ENCODE assay signal across 11 mouse cellular contexts in the genomic region with DNA sequence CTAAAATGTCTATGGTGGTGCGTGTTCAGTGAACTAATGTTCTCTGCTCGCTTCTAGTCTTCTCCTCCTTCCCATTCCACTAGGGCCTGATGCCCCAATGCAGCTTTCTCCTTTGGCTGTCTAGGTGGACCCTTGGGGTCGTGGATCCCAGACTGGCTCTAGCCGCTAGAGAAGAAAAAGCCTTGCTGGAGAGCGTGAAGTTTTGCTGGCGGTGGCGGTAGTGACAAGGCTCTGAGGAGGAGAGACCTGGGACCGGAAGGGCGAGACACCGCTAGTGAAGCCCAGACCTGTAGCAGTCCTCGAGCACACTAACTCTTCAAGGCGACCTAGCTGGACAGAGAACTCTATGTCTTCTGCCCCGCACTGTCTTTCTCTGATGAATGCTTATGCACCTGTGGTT. TPM values are rescaled to one million over a fixed set of nuclear protein-coding genes. Genes with fewer than 3 reads are reported as not detected.
DNase-seq lines count a peak whose midpoint lies in the region; ATAC-seq and TF ChIP-seq lines count a peak whose summit lies in the region.
"Had no signal": no experiment of that assay in that cellular context is flagged by ENCODE, and none has a peak within 500 bp of the region (broad histone marks: within the 10 kb centered on the region; RNA-seq: fewer than 3 reads in every experiment).

No protein-coding gene starts in this region.

- intact Hi-C loops in gastrocnemius, postnatal 14 days (cut with DNase I; ENCODE audit: low total_unique reads), result loop anchor here (10.0 kb wide), 1 partner anchor 249 kb away; a partner anchor contains a TSS

- H3K27me3 ChIP-seq in kidney, embryonic 15.5 days, result peaks cover 97% of the 10 kb centered on the region
- peaks cover 100% of the 10 kb centered on the region for H3K27me3 ChIP-seq in embryonic facial prominence, embryonic 10.5 days (replicated peaks; ENCODE audit: low read depth, poor library complexity, severe bottlenecking)
- H3K27me3 ChIP-seq in hindbrain, postnatal 0 days (ENCODE audit: insufficient read depth, low read length), result peaks cover 70% of the 10 kb centered on the region
- H3K27me3 ChIP-seq in neural tube, embryonic 12.5 days (replicated peaks), result peaks cover 78% of the 10 kb centered on the region

- no peak overlapping the region for H3K4me3 ChIP-seq in kidney, embryonic 15.5 days (replicated peaks)
- peak overlapping the region; percentile 33; the same call in 1 of the 2 replicates for H3K4me3 ChIP-seq in embryonic facial prominence, embryonic 10.5 days
- no peak overlapping the region for H3K4me3 ChIP-seq in hindbrain, postnatal 0 days (ENCODE audit: low read length)
- H3K4me3 ChIP-seq in neural tube, embryonic 12.5 days, result no peak overlapping the region
- H3K4me3 ChIP-seq: liver, embryonic 13.5 days had no signal

- 2% methylated on average over 13 of the region's 13 CpGs for WGBS in kidney, embryonic 15.5 days
- under 1% methylated on average over 13 of the region's 13 CpGs for WGBS in embryonic facial prominence, embryonic 10.5 days
- 12% methylated on average over 13 of the region's 13 CpGs for WGBS in hindbrain, postnatal 0 days
- under 1% methylated on average over 13 of the region's 13 CpGs for WGBS in neural tube, embryonic 12.5 days

- H3K36me3 ChIP-seq in kidney, embryonic 15.5 days, result no peaks in the 10 kb centered on the region
- no peaks in the 10 kb centered on the region for H3K36me3 ChIP-seq in embryonic facial prominence, embryonic 10.5 days (replicated peaks)
- H3K36me3 ChIP-seq in hindbrain, postnatal 0 days (ENCODE audit: insufficient read depth, low read length), result no peaks in the 10 kb centered on the region
- H3K36me3 ChIP-seq in neural tube, embryonic 12.5 days, result no peaks in the 10 kb centered on the region
- H3K36me3 ChIP-seq: liver, embryonic 13.5 days had no signal

- no peak for TF ChIP-seq CTCF in hindbrain, postnatal 0 days (IDR thresholded peaks at IDR 0.05; ENCODE audit: low read depth)

- no peak overlapping the region for H3K4me2 ChIP-seq in kidney, embryonic 15.5 days
- peak overlapping the region; percentile 49; the same call in 1 of the 2 replicates for H3K4me2 ChIP-seq in hindbrain, postnatal 0 days (ENCODE audit: low read depth, low read length)
- peak overlapping the region; percentile 59 for H3K4me2 ChIP-seq in neural tube, embryonic 12.5 days (replicated peaks)
- H3K4me2 ChIP-seq: liver, embryonic 13.5 days had no signal

- no peak overlapping the region for H3K9ac ChIP-seq in kidney, embryonic 15.5 days
- H3K9ac ChIP-seq in hindbrain, postnatal 0 days (replicated peaks; ENCODE audit: low read length), result no peak overlapping the region
- H3K9ac ChIP-seq in neural tube, embryonic 12.5 days, result 0 out of 2 replicates have a peak overlapping the region, but pooled peaks have one; percentile 26
- H3K9ac ChIP-seq: liver, embryonic 13.5 days had no signal

- peaks cover 25% of the 10 kb centered on the region for H3K4me1 ChIP-seq in kidney, embryonic 15.5 days
- H3K4me1 ChIP-seq in embryonic facial prominence, embryonic 10.5 days, result peaks cover 42% of the 10 kb centered on the region
- no peaks in the 10 kb centered on the region for H3K4me1 ChIP-seq in hindbrain, postnatal 0 days (ENCODE audit: insufficient read depth, low read length)
- peaks cover 48% of the 10 kb centered on the region for H3K4me1 ChIP-seq in neural tube, embryonic 12.5 days

- DNase-seq in kidney, postnatal 10 days, result peak; percentile 7
- DNase-seq in embryonic facial prominence, embryonic 10.5 days (ENCODE audit: low spot score), result peak; percentile 62
- peak; percentile 6 for DNase-seq in hindbrain, postnatal 0 days (ENCODE audit: low spot score)
- no peak for DNase-seq in gastrocnemius, postnatal 14 days
- no peak for DNase-seq in left cerebral cortex, adult 8-10 months (ENCODE audit: low spot score in 2 of 2)
- DNase-seq: cerebellum, postnatal 25 days; kidney, adult 8-10 months; liver, embryonic 13.5 days had no signal

- ATAC-seq in kidney, embryonic 15.5 days (replicated peaks; ENCODE audit: low FRiP score), result no peak
- ATAC-seq in hindbrain, postnatal 0 days, result no peak
- ATAC-seq in neural tube, embryonic 12.5 days (ENCODE audit: low FRiP score, low read depth), result no peak
- no peak for ATAC-seq in inflammation-experienced regulatory T-cells, adult 6 months

- H3K27ac ChIP-seq in kidney, embryonic 15.5 days, result no peak overlapping the region
- H3K27ac ChIP-seq in embryonic facial prominence, embryonic 10.5 days (replicated peaks), result no peak overlapping the region; the same call in 1 of the 2 replicates
- H3K27ac ChIP-seq in hindbrain, postnatal 0 days, result 0 out of 2 replicates have a peak overlapping the region, but pooled peaks have one; percentile 27
- H3K27ac ChIP-seq in neural tube, embryonic 12.5 days, result peak overlapping the region; percentile 2; the same call in 1 of the 2 replicates
- H3K27ac ChIP-seq: liver, embryonic 13.5 days had no signal

- H3K9me3 ChIP-seq in kidney, embryonic 15.5 days (replicated peaks), result no peaks in the 10 kb centered on the region
- H3K9me3 ChIP-seq in embryonic facial prominence, embryonic 10.5 days, result no peaks in the 10 kb centered on the region
- no peaks in the 10 kb centered on the region for H3K9me3 ChIP-seq in hindbrain, postnatal 0 days (ENCODE audit: low read length)
- H3K9me3 ChIP-seq in neural tube, embryonic 12.5 days, result no peaks in the 10 kb centered on the region
- H3K9me3 ChIP-seq: liver, embryonic 13.5 days had no signal

RNA-seq across cellular contexts. Expression of a gene that starts 19.4 kb away (rescaled TPM):
- 31.1 and 33.5 TPM in 2 replicates for polyA plus RNA-seq in kidney, embryonic 15.5 days (2015; fragmentation: Nextera tagmentation; extraction: Ambion mirVana)
- 23.4 and 25.2 TPM in 2 replicates for polyA plus RNA-seq in embryonic facial prominence, embryonic 10.5 days (2016; fragmentation: Nextera tagmentation; extraction: Ambion mirVana)
- total RNA-seq in hindbrain, postnatal 0 days (2014; rRNA removed), result 6.6 and 6.9 TPM in 2 replicates
- polyA plus RNA-seq in hindbrain, postnatal 0 days (2015; fragmentation: Nextera tagmentation; extraction: Ambion mirVana), result 18.6 and 20.7 TPM in 2 replicates
- 31.4 and 34.1 TPM in 2 replicates for polyA plus RNA-seq in neural tube, embryonic 12.5 days (2016; fragmentation: Nextera tagmentation; extraction: Ambion mirVana)
- 10 to 100 TPM; 19.9 to 25.1 TPM for total RNA-seq in gastrocnemius, postnatal 14 days (2021)
- polyA plus RNA-seq in inflammation-experienced regulatory T-cells, adult 6 months (2017; shearing (Covaris generic)), result 10 to 100 TPM; 15.0 to 27.4 (median 22.9) TPM
- 10 to 100 TPM; 24.2 to 26.9 (median 25.5) TPM for total RNA-seq in left cerebral cortex, adult 8-10 months (2022)

Comparison
In these comparisons a context has a peak if more than half of its experiments do, and no peak if none do; other contexts are left out.
1. DNase-seq: peak in kidney, postnatal 10 days (single experiment), embryonic facial prominence, embryonic 10.5 days (single experiment) and hindbrain, postnatal 0 days (single experiment); none in gastrocnemius, postnatal 14 days (single experiment) and left cerebral cortex, adult 8-10 months (0 of 2).
2. H3K27ac ChIP-seq: peak in hindbrain, postnatal 0 days (single experiment) and neural tube, embryonic 12.5 days (single experiment); none in kidney, embryonic 15.5 days (single experiment) and embryonic facial prominence, embryonic 10.5 days (single experiment).